Mouse (Mus musculus): Measurements from ENCODE around the gene Runx2. TPM values are rescaled to one million over a fixed set of nuclear protein-coding genes. Genes with fewer than 3 reads are reported as not detected.

Runx2 gene
- polyA plus RNA-seq, 1 experiment: 7.9 TPM

DNA sequence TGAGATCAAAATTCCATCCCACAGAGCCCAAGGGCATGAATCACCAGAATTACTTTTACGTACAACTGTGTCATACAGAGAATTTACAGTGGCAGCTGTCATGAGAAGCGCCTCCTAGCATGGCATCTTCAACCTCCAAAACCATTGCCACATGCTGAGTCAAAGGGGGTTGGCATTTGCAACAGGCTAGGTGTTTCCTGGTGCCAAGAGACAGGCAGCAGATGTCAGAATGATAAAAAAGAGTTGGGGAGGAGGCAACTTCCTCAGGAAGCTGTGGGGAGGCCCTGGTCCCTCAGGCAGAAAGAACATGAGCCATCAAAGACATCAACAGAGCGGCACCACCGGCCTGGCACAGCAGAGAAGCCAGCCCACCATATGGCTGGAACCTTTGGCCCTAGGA is 160.1 kb downstream of the Runx2 start:
- no peak overlapping the region for H3K4me3 ChIP-seq (ENCODE audit: insufficient read depth, low read length)
- peaks cover 19% of the 10 kb centered on the region for H3K4me1 ChIP-seq (ENCODE audit: control insufficient read depth, insufficient read depth, low read length)
- TF ChIP-seq CTCF (IDR thresholded peaks at IDR 0.05; ENCODE audit: low read depth, low read length) (no peak), POLR2A (IDR thresholded peaks at IDR 0.05; ENCODE audit: borderline replicate concordance, low read depth, low read length) (no peak)
- no peak overlapping the region for H3K27ac ChIP-seq (ENCODE audit: insufficient read depth, low read depth, low read length)

DNA sequence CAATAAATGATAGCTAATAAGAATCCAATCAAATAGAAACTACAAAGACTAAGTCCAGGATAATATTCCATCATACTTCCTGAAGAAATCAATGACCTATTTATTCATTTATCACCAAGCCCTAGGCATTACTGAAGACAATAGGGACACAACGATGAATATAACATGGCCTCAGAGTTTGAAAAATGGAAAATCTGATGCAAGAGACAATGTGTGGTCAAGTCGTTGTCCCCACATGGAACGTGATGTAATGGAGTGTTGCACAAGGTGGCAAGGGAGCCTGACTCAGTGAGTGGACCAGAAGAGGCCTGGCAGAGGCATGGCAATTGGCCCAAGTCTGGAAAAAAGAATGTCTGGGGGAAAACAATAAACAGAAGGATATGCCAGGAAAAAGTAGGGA is 161.5 kb downstream of the Runx2 start:
- Histone ChIP-seq H3K27ac (ENCODE audit: insufficient read depth, low read depth, low read length) (no peak overlapping the region), H3K4me3 (ENCODE audit: insufficient read depth, low read length) (no peak overlapping the region), H3K4me1 (ENCODE audit: control insufficient read depth, insufficient read depth, low read length) (peaks cover 17% of the 10 kb centered on the region)
- TF ChIP-seq POLR2A (IDR thresholded peaks at IDR 0.05; ENCODE audit: borderline replicate concordance, low read depth, low read length): no peak
- TF ChIP-seq CTCF (IDR thresholded peaks at IDR 0.05; ENCODE audit: low read depth, low read length): no peak

DNA sequence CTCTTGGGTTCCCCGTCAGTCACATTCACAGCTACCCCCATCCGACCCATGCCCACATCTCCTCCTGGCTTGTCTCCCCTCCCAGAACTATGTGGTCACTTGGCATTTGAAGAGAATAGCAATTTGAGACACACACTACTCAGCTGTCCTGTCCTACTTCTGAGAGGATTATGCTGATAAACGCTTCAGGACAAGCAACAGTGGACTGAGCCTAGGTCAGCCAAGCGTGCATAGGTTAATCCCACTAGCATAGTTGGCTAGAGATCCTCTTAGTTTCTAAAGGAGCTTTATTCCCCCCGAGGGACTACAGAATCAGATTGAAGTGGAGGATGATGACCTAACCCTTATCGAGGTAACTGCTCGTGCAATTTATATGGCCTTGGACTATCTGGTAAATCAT is 162.5 kb downstream of the Runx2 start:
- Histone ChIP-seq H3K27ac (ENCODE audit: insufficient read depth, low read depth, low read length) (no peak overlapping the region), H3K4me3 (ENCODE audit: insufficient read depth, low read length) (no peak overlapping the region), H3K4me1 (ENCODE audit: control insufficient read depth, insufficient read depth, low read length) (peaks cover 17% of the 10 kb centered on the region)
- TF ChIP-seq POLR2A (IDR thresholded peaks at IDR 0.05; ENCODE audit: borderline replicate concordance, low read depth, low read length) (no peak), CTCF (IDR thresholded peaks at IDR 0.05; ENCODE audit: low read depth, low read length) (no peak)

DNA sequence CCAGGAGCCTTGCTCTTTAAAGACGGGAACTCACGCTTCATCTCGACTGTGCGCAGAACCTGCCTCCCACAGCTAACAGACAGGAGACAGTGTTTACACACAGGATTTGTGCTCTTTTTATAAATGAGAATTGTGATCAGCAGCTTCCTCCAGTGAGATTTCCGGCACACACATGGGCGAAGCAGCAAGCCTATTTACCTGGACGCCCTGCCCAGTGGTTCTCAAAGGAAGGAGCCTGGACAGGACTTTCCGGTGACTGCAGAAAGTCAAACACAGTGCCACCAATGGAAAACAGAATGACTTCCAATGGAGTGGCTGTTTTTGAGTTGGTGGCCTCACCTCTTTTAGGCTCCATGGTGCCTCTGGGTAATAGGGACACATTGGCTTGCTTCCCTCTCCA is 163.0 kb downstream of the Runx2 start:
- TF ChIP-seq CTCF (IDR thresholded peaks at IDR 0.05; ENCODE audit: low read depth, low read length) (no peak), POLR2A (IDR thresholded peaks at IDR 0.05; ENCODE audit: borderline replicate concordance, low read depth, low read length) (no peak)
- no peak overlapping the region for H3K4me3 ChIP-seq (ENCODE audit: insufficient read depth, low read length)
- no peak overlapping the region for H3K27ac ChIP-seq (ENCODE audit: insufficient read depth, low read depth, low read length)
- peaks cover 17% of the 10 kb centered on the region for H3K4me1 ChIP-seq (ENCODE audit: control insufficient read depth, insufficient read depth, low read length)

DNA sequence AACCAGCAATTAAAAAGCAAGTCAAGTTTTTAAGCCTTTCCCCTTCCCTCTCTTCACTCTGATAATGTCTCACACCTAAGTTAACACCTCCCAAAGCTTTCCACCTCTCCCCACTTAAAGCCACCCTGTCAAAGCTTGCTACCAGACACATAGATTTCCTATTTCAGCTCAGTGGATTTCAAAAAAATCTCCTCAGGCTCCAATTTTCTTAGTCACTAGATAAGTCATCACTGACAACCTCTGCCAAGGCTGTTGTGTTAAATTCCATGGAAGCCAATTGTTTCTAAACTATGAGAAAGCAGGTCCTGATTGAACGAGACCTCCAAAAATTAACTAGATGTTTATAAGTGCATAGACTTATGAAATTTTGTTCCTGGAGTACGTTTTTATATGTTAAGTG is 164.2 kb downstream of the Runx2 start:
- Histone ChIP-seq H3K4me3 (ENCODE audit: insufficient read depth, low read length) (no peak overlapping the region), H3K27ac (ENCODE audit: insufficient read depth, low read depth, low read length) (no peak overlapping the region), H3K4me1 (ENCODE audit: control insufficient read depth, insufficient read depth, low read length) (peaks cover 17% of the 10 kb centered on the region)
- TF ChIP-seq CTCF (IDR thresholded peaks at IDR 0.05; ENCODE audit: low read depth, low read length): no peak

DNA sequence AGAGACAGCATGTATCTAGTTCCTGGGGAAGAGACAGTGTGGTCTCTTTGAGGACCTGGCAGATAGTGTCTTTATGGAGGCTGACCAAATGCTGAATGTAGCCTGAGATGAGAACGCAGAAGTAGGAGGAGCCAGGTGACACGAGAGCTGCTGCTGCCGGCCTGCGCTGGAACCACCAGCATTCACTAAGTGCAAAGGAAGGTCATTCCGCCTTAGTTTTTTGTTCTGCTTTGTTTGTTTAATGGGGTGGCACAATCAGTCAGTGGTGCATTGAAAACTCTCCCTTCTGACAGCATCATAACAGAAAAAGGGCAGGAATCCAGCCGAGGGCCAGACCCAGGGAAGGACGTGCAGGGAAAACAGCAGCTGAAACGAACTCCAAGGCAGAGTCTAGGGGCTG is 165.5 kb downstream of the Runx2 start:
- no peak for TF ChIP-seq POLR2A (IDR thresholded peaks at IDR 0.05; ENCODE audit: borderline replicate concordance, low read depth, low read length)
- TF ChIP-seq CTCF (IDR thresholded peaks at IDR 0.05; ENCODE audit: low read depth, low read length): no peak
- Histone ChIP-seq H3K4me3 (ENCODE audit: insufficient read depth, low read length) (no peak overlapping the region), H3K4me1 (ENCODE audit: control insufficient read depth, insufficient read depth, low read length) (peaks cover 10% of the 10 kb centered on the region), H3K27ac (ENCODE audit: insufficient read depth, low read depth, low read length) (no peak overlapping the region)

DNA sequence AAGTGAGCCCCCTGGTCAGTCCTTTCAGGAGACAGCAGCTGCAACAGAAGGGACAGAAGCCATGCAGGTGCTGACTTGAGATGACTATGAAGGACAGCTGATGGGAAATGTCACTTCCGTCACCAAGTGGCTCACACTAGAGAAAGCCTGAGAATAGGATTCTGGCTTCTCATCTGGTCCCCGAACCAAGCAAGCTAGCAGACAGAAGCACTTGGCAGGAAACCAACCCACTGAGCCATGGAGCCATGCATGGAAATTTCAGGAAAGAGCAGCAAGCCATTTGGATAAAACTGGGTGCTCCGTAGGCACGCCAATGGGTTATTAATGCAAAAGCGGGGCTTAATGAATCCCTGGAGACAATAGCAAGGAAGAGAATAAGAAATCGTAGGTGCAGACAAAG is 166.7 kb downstream of the Runx2 start:
- H3K4me1 ChIP-seq (ENCODE audit: control insufficient read depth, insufficient read depth, low read length): no peaks in the 10 kb centered on the region; the same call in 1 of the 2 replicates
- no peak for TF ChIP-seq CTCF (IDR thresholded peaks at IDR 0.05; ENCODE audit: low read depth, low read length)
- no peak for TF ChIP-seq POLR2A (IDR thresholded peaks at IDR 0.05; ENCODE audit: borderline replicate concordance, low read depth, low read length)
- H3K4me3 ChIP-seq (ENCODE audit: insufficient read depth, low read length): no peak overlapping the region
- no peak overlapping the region for H3K27ac ChIP-seq (ENCODE audit: insufficient read depth, low read depth, low read length)

DNA sequence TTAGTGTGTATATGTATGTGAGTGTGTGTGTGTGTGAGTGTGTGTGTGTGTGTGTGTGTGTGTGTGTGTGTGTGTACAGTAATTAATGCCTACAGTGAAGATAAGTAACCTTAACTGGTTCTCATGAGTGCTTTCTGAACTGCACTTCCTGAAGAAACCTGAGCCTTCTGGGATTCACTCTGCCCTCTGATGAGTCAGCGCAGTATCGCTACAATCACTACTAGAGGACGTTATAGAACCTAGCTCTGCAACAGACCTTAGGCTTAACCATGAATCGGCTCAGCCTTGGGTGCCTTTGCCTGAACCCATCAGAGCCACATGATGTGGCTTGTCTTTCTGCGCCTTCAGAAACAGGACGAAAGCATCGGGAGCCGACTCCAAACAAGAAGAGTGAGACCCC is 169.5 kb downstream of the Runx2 start:
- TF ChIP-seq CTCF (IDR thresholded peaks at IDR 0.05; ENCODE audit: low read depth, low read length): no peak
- TF ChIP-seq POLR2A (IDR thresholded peaks at IDR 0.05; ENCODE audit: borderline replicate concordance, low read depth, low read length): no peak
- Histone ChIP-seq H3K4me1 (ENCODE audit: control insufficient read depth, insufficient read depth, low read length) (peaks cover 2% of the 10 kb centered on the region; the same call in 1 of the 2 replicates), H3K4me3 (ENCODE audit: insufficient read depth, low read length) (no peak overlapping the region), H3K27ac (ENCODE audit: insufficient read depth, low read depth, low read length) (no peak overlapping the region)

DNA sequence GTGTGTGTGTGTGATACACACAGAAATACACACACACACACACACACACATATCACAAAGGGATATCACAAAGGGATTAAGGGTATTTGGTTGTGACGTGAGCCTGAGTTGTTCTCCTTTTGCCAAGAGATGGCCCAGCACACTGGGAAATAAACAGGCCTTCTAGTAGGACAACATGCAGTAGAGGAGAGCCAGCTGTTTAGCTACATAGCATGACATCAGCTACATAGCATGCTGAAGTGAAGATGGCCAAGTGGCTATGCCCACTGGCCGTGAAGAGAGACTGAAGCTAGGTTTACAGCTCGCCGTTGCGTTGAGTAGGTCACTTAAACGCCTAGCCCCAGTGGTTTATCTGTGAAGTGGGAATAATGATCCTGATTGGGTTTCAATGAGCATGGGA is 171.3 kb downstream of the Runx2 start:
- Histone ChIP-seq H3K4me3 (ENCODE audit: insufficient read depth, low read length) (no peak overlapping the region), H3K27ac (ENCODE audit: insufficient read depth, low read depth, low read length) (no peak overlapping the region), H3K4me1 (ENCODE audit: control insufficient read depth, insufficient read depth, low read length) (peaks cover 2% of the 10 kb centered on the region; the same call in 1 of the 2 replicates)
- TF ChIP-seq POLR2A (IDR thresholded peaks at IDR 0.05; ENCODE audit: borderline replicate concordance, low read depth, low read length): no peak
- TF ChIP-seq CTCF (IDR thresholded peaks at IDR 0.05; ENCODE audit: low read depth, low read length): no peak

DNA sequence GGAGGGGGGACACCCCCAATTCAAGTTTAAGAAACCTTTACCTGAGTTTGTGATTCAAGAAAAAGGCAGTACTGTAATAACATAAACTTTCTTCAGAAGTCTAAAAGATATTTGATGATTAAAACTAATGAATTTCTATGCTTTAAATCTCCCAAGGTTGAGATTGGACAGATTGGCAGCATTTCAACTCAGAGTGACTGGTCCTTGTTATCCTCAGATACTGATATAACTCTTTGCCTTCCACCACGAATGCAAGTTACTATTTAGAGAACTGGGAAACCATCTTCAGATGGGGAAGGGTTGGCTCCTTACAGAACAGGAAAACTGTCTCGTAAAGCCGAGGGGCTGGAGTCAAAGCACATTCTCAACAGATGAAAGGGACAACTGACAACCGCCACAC is 172.5 kb downstream of the Runx2 start:
- H3K27ac ChIP-seq (ENCODE audit: insufficient read depth, low read depth, low read length): no peak overlapping the region
- TF ChIP-seq CTCF (IDR thresholded peaks at IDR 0.05; ENCODE audit: low read depth, low read length): no peak
- no peak for TF ChIP-seq POLR2A (IDR thresholded peaks at IDR 0.05; ENCODE audit: borderline replicate concordance, low read depth, low read length)
- H3K4me3 ChIP-seq (ENCODE audit: insufficient read depth, low read length): no peak overlapping the region
- H3K4me1 ChIP-seq (ENCODE audit: control insufficient read depth, insufficient read depth, low read length): peaks cover 2% of the 10 kb centered on the region; the same call in 1 of the 2 replicates

DNA sequence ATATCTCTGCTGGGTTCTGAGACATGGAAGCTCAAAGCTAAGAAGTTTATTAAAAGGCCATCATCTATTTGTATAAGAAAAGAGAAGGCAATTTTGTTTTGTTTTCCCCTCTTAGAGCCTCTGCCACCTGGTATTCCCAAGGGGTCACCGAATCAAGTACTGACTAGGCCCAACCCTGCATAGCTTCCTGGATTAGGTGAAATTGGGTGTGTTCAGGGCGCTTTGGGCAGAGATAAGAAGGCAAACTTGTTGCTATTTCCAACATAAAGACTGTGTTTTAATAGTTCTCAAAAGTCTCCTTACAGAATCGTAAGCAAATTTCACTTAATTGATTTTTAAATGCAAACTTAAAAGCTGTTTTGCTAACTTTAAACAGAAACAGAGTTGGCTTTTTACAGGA is 173.7 kb downstream of the Runx2 start:
- no peak overlapping the region for H3K27ac ChIP-seq (ENCODE audit: insufficient read depth, low read depth, low read length)
- TF ChIP-seq POLR2A (IDR thresholded peaks at IDR 0.05; ENCODE audit: borderline replicate concordance, low read depth, low read length) (no peak), CTCF (IDR thresholded peaks at IDR 0.05; ENCODE audit: low read depth, low read length) (no peak)
- peaks cover 2% of the 10 kb centered on the region; the same call in 1 of the 2 replicates for H3K4me1 ChIP-seq (ENCODE audit: control insufficient read depth, insufficient read depth, low read length)
- H3K4me3 ChIP-seq (ENCODE audit: insufficient read depth, low read length): no peak overlapping the region

Data from bone marrow macrophage, adult 2 months (primary cell).